Mouse (Mus musculus) cerebellum, adult 2 months (tissue): ENCODE results near the gene Fhit.

ENCODE experiments used
- CTCF ChIP-seq: fragments of 200-500 bp; IDR thresholded peaks from 2 replicates; pipeline ENCODE4 v1.5.1; 2011; ENCODE audit warnings: low read depth, mild to moderate bottlenecking, control low read depth, low read length, moderate library complexity, borderline replicate concordance; ENCODE audit not compliant: insufficient read depth
- POLR2A ChIP-seq: fragments of 200-500 bp; IDR thresholded peaks from 2 replicates; pipeline ENCODE4 v1.6.1; 2011; ENCODE audit warnings: low read length, control low read depth, borderline replicate concordance; ENCODE audit not compliant: insufficient read depth

DNA sequence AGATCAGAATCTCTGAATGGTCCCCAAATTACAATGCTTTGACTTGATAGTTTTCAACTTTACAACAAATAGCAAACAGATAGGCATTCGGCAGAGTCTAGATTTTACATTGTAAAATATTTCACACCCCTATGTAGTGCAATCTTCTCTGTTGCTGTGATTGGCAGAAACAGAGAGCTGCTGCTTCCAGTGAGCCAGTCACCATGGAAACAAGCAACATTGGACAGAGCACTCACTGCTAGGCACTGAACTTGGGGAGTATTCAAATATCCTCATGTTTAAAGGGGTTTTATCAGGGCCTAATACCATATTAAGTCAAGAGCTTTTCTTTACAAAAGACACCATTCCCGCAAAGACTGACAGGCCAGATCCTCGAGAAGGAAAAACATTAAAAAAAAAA is 1187.4 kb downstream of the Fhit start:
- TF ChIP-seq CTCF (no peak), POLR2A (no peak)
